Mouse (Mus musculus) heart, postnatal 14 days (tissue): Measurements from ENCODE around the gene Gm12830. TPM values are rescaled to one million over a fixed set of nuclear protein-coding genes. Genes with fewer than 3 reads are reported as not detected.

ENCODE experiments used
- DNase-seq, 2 experiments: peaks; one replicate each; pipeline ENCODE4 v3.0.0; 2021 to 2022
- intact Hi-C: fragments of 180-260 bp; cut with DNase I; formaldehyde crosslinking; loops from one replicate; pipeline ENCODE4 v1.15.1; 2025
- long read RNA-seq, 2 experiments: library from polyadenylated mRNA; stranded (forward); transcript quantifications; one replicate each; pipeline ENCODE4 v2.0.0; 2021
- total RNA-seq, 2 experiments: library from RNA; stranded (reverse); gene quantifications; 2 replicates each; pipeline ENCODE4 v1.2.3; 2021

The Gm12830 gene
- total RNA-seq, result not detected
- long read RNA-seq, experiment 1, result 0 reads
- long read RNA-seq, experiment 2, result 0 reads

- peak; percentile 47 to 51 for DNase-seq
Measured at GRCm38 (mm10) chr4:114821567-114822192, at the start of gene Gm12830. Gene Gm12830, plus strand, starts transcription at chr4:114821722.

GRCm38 (mm10) chr4:114773316-114773715 lies 48.2 kb upstream of the Gm12830 start:
- intact Hi-C loops, result no loop called here
- no peak for DNase-seq

More at GRCm38 (mm10) chr4:114821567-114822192, at the start of gene Gm12830:
- intact Hi-C loops, result loop anchor here (5.0 kb wide), 1 partner anchor 154 kb away; no protein-coding TSS in a partner anchor

DNA sequence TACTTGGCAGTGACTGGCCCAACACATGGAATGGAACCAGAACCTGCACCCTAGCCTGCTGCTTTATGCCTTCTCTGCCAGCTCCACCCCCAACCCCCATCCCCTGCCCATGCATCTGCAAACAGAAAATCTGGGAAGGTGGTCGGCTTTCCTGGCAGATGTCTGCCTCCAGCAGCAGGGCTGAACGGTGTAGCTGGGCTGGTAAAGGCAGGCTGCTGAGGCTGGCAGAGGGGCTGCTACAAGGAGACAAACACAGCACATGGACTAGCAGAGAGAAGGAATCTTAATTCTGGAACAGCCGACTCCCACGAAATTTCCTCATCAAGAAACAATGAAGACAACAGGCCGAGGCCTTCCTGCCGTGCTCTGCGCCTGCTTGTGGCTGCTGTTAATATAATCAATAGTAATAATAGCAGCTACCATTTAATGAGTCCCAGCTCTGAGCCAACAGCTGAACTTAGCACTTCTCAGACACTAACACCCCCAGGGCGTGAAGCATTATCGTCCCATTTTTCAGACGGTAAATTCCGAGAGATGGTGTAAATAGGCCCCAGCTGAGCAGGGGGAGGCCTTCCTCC lies 43.8 kb upstream of the Gm12830 start:
- peak in 1 of 2 experiments; percentile 1 for DNase-seq
- intact Hi-C loops, result no loop called here

DNA sequence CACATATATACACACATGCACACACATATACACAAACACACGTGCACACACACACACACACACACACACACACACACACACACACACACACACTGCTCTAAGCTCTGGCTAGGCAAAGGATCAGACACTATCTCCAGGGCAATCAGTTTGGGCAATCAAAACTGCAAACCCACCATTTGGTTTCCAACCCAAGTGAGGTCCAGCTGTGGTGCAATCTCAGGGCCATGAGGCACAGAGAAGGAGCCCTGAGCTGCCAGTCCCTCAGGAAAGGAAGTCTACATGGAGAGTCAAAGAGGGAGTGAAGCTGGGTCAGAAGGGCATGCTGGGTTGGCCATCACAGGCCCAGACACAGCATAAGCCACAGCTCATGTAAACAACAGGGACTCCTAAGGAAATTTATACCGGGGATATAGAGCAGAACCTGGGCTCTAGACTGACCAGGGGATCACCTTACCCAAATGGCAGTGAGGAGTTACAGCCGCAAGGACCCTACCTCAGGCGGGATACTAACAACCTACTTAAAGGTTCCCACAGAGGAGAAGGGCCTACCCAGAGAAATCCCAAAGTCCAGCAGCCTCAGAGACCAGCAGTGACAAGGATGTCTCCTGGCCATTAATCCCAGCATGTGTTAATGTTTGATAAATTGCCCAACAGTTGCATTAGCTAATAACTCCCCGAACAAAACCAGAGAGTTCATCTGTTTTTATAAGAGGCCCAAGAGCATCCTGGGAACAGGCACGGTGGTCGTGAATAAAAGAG lies 42.6 kb upstream of the Gm12830 start:
- no peak for DNase-seq
- intact Hi-C loops, result no loop called here

- no peak for DNase-seq
- intact Hi-C loops, result no loop called here
Measured at GRCm38 (mm10) chr4:114779475-114779757, 42.1 kb upstream of the Gm12830 start.

DNA sequence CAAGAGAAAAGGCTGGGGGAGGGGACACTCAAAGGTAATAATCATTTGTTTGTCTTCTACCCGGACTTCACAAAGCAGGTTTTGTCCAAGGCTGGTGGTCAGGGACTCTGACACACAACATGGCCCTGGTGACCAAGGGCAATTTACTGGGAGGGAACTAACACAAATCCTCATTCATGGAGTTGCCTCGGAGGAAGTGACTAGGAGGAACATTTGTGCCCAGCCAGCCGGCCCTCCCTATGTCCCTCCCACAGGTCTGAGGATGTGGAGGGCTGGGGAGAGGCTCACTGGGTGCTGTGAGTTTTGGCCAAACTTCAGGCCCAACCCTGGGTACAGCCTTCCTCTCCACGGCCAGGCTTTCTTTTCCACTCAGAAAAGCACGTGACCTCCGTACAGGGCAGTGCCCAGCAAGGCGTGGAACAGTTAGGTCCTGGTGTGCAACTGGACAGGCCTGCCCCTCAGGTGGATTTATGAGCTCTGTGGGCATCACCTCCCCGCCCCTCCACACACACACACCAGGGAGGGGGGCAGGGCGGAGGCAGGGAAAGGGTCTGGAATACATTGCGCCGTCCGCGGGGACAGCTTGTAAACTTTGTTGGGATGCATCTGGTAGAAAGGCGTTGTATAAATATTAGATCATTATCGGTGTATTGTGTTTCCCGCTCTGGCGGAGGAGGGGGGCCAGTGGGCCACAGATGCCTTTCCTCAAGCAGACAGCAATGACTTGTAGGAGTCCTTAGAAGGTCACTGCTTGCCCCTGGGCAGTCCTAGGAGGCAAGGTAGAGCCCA lies 41.6 kb upstream of the Gm12830 start:
- intact Hi-C loops, result no loop called here
- DNase-seq, result no peak

DNA sequence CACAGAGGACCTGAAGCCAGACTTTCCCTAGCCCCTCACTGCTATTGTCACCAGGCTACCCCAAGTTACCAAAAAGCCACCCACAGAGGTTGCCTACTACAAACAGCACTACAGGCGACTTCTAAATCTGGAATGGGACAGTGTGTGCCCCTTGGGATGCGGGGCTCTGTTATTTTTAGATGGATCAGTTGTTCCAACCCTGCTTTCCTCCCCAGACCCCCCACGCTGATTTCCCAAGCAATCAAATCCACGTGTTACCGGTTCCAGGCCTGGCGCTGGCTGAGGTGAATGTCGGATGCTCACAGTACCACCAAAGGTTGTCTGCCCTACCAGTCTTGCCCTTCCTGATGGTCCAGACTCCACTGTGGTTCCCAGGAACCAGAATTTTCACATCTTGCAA lies 38.7 kb upstream of the Gm12830 start:
- intact Hi-C loops, result no loop called here
- DNase-seq, result no peak

DNA sequence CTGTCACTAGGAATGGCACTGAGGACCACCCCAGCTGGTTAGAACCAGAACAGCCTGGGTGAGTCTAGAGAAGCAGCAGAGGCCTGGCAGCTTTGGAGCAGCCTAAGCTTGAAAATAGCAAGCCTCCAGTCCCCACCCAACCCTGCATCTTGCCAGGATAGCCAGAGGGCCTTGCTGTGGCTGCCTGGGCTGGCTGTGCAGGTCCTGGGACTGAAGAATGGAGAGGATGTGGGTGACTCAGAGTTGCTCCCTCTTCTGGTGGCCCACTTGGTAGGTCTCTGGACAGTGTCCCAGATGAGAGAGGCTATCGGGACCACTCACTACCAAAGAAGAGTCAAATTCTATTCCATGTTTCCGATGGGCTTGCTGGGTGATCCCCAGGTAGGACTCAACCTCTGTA lies 36.8 kb upstream of the Gm12830 start:
- intact Hi-C loops, result no loop called here
- DNase-seq, result no peak

GRCm38 (mm10) chr4:114788856-114789255 lies 32.7 kb upstream of the Gm12830 start:
- intact Hi-C loops, result no loop called here
- no peak for DNase-seq

DNA sequence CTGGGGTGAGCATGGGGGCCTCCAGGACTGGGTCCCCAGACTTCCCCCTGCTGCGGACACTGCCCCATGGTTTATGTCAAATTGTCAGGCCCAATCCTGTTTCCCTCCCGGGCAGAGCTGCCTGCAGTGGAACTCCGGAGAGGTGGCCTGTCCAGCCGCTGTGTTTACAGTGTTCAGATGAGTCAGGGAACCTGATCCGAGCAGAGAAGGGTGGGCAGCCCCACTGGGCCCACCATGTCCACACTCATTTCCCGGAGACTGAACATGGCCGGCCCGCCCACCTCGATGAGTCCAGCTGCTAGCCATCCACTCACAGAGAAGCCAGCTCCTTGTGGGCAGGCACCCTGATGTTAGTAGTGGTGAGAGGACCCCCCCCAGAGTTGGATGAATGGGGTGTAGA lies 29.9 kb upstream of the Gm12830 start:
- intact Hi-C loops, result no loop called here
- no peak for DNase-seq

GRCm38 (mm10) chr4:114793836-114794235 lies 27.7 kb upstream of the Gm12830 start:
- intact Hi-C loops, result no loop called here
- no peak for DNase-seq

- DNase-seq, result no peak
- intact Hi-C loops, result no loop called here
Measured at GRCm38 (mm10) chr4:114797254-114797914, 24.1 kb upstream of the Gm12830 start.

- intact Hi-C loops, result no loop called here
- no peak for DNase-seq
Measured at GRCm38 (mm10) chr4:114798041-114798624, 23.4 kb upstream of the Gm12830 start.

DNA sequence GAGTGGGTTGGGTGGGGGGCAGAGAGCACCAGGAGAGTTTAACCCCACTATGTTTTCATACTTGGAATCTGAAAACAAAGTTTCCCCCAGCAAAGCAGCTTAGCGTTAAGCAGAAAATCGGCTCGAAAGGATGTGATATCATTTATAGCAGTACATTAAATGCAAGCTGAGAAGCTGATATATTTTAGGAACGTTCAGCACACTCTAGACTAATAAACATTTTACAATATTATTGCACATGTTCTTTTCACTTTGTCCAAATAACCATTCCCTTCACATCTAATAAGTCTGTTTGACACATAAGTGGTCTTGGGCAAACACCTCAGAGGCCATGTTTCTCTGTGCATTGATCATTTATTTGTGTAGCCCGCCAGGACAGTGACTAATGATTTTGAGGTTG lies 17.4 kb upstream of the Gm12830 start:
- intact Hi-C loops, result no loop called here
- DNase-seq, result no peak

- intact Hi-C loops, result no loop called here
- DNase-seq, result no peak
Measured at GRCm38 (mm10) chr4:114818963-114819702, 2.4 kb upstream of the Gm12830 start.

GRCm38 (mm10) chr4:114834770-114835581 lies 13.5 kb downstream of the Gm12830 start:
- no peak for DNase-seq
- intact Hi-C loops, result no loop called here

- DNase-seq, result no peak
- intact Hi-C loops, result no loop called here
Measured at GRCm38 (mm10) chr4:114841336-114841920, 19.9 kb downstream of the Gm12830 start.

- DNase-seq, result no peak
- intact Hi-C loops, result no loop called here
Measured at GRCm38 (mm10) chr4:114842376-114842960, 20.9 kb downstream of the Gm12830 start.
